Mouse (Mus musculus) cerebellum, postnatal 10 days (tissue): ENCODE measurements around the gene Map3k7.
"Not testable (repeated sequence)": the region's sequence is repeated elsewhere in the genome, so short reads cannot be mapped to it uniquely, and the experiment has no call there.

Experiments
- DNase-seq, 2 experiments: peaks; one replicate each; pipeline ENCODE4 v3.0.0; 2021; ENCODE audit warnings: mixed read lengths in 2 of 2

Map3k7 gene

GRCm38 (mm10) chr4:31993386-31993785, 29.5 kb downstream of the Map3k7 start:
- DNase-seq = no peak

DNA sequence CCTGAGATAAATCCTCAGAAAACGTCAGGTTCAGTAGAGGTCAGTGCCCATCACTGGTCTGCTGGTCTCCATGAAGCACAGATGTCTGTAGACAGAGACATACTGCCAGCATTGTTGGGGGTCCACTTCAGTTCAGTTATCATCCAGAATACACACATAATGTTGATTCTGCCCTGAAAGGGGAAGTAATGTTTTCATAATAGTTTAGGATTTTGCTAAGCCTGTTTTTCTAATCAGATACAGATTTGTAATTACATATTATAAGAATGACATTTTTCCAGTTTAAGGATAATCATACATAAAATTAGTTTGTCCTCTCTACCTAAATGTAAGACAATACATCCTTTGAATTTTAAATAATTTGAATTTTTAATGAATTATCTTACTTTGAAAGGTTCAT, 30.0 kb downstream of the Map3k7 start:
- peak; percentile 8 to 12 for DNase-seq

DNA sequence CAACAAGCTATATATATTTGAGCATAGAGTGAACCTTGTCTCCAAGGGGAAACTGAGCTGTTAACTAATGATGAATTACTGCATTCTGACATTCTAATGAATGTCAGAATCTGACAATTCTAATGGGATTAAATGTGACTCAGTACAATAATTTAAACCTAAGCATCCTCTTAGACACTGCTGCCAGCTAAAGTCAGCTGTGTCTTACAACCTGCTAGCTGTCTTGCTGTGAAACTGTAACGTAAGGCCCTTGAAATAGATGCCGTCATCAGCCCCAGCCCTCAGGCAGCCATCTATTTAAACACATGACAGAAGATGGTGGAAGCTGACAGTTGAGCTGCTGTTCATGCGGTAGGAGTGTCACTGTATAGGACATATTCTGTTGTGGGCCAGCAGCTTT, 37.6 kb downstream of the Map3k7 start:
- no peak for DNase-seq

- DNase-seq = no peak
These were observed 41.1 kb downstream of the Map3k7 start for GRCm38 (mm10) chr4:32004773-32005591.

DNA sequence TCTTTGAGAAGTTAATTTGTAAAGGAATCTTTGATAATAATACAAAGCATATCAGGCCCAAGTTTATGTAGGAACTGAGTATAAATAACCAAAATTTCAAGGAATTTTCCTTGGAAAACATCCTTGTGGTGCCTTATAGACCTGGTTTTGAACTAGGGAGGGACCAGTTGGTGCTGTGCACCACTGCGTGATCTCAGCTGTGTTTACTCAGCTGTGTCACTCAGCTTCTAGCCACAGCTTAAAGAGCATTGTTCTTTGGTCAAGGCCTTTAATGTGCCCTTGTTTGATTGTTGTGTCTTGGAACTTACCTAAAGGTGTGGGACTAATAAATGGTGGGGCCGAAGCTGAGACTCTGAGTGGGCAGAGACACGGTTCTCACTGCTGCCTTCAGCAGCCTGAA, 43.3 kb downstream of the Map3k7 start:
- no peak for DNase-seq

DNA sequence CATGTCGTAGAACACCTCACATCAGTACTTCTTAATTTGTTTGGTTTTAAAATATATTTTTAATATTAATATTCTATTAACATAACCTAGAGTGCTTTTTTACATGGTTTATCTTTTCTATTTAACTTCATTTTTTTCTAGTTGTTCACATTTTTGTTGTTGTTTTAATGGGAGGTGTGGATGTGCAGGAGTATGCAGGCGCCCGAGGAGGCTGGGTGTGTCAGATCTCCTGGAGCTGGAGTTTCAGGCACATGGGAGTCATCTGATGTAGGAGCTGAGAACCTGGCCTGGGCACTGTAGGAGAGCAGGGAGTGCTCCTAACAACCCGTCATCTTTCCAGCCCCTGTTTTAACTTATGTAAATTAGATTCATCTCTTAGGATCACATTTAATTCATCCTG, 44.2 kb downstream of the Map3k7 start:
- DNase-seq = no peak

DNA sequence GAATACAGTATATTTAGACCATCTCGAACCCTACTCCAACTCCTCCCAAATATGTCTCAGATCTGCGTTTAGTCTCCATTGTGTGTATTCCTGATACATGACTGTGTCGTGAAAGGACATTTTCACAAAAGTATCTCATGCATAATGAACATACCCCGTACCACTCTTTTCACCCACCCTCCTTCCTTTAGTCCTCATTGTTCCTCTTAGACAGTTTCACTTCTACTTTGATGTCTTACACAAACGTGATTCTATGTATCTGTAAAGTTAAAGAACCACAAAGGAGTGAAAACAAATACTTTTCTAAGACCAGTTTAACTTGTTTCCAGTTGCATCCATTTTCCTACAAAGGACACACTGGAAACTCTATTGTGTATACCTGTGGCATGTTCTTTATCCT, 46.9 kb downstream of the Map3k7 start:
- no peak for DNase-seq

- no peak for DNase-seq
These were observed 47.5 kb downstream of the Map3k7 start for GRCm38 (mm10) chr4:32011218-32011973.

DNA sequence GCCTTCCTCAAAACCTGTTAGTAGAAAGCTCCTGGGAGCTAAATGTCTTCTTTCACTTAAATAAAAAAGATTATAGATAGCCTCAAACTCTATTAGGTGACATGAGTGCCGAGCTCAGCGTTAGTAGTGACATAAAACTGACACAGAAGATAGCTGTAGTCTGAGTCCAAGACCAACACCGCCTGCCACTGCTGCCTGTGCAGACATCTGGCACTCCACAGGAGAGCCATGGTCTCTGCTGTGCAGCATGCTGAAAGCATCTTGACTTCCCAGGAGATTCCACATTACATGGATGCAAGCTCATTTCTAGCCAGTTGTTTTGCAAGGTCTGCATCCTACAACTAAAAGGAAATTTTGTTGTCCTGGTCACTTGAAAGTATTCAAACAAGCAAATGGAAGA, 57.2 kb downstream of the Map3k7 start:
- DNase-seq = peak; percentile 39 to 51

DNA sequence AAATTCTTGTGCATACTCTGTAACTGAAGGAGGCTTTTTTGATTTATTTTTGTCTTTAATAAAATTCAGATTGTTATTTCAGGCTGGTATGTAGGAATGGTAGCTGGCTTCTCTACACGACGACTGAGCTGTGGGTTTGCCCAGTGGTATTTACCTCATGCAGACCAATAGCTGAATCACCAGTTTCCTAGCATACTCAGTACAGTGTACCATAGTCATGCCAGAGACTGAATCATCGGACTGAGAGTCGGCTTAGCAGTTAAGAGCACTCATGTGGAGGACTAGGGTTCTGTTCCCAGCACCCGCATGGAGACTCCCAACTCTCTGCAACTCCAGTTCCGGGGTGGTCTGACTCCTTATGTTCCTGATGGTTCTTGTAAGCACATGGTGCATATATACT, 58.4 kb downstream of the Map3k7 start:
- no peak for DNase-seq

DNA sequence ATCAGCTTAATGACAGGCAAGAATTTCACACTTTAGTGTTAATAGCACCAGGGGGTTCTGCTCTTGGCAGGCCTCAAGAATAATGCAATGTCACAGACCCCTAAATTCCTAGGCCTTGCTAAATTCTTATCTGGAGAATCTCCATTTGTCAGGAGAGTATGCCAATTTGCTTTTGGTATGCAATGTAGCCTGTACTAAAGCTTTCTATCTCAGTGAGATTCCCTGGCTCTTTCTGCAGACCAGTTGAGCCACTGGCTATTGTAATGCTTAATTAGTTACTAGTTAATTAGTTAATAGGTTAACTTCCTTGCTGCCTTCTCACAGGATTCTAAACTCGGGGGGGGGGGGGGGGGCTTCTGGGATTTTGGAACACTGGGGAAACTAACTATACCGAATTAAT, 60.3 kb downstream of the Map3k7 start:
- DNase-seq = not testable (repeated sequence)

- no peak for DNase-seq
These were observed 61.2 kb downstream of the Map3k7 start for GRCm38 (mm10) chr4:32025105-32025504.

GRCm38 (mm10) chr4:32027094-32027493, 63.2 kb downstream of the Map3k7 start:
- no peak for DNase-seq

DNA sequence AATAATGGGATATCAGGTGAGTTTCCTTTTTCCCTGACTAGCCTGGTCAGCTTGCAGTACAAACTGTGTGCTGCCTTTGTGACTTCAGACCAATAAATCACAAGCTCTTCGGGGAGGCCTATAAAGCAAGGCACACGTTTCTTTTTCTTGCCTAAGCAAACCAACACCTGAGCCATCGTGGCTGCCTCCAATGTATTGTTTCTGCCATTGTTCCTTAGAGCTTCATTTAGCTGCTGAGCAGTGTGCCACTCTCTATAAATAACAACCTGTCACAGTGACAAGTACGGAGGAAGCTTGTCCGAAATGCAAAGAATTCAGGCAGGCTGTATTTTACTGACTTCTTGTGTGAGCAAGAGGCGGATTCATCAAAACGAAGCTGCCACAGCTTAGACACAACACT, 73.4 kb downstream of the Map3k7 start:
- DNase-seq = no peak

- DNase-seq = peak; percentile 81 to 84
These were observed 78.0 kb downstream of the Map3k7 start for GRCm38 (mm10) chr4:32041741-32042452.

DNA sequence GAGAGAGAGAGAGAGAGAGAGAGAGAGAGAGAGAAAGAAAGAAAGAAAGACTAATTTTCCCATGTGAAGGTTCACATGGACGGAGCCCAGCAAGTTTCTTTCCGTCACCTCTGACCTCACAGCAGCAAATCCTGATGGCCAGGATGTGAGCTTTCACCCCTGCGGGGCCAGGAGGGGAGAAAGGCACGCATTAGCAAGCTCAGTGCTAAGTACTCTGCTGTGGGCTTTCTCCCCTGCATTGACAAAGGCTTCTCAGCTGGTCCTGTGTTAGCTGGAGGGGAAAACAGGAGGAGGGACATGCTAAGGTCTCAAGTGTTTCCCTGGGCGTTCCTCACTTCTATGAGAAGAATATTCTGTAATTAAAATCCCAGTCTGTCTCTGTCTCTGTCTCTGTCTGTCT, 81.3 kb downstream of the Map3k7 start:
- DNase-seq = no peak

GRCm38 (mm10) chr4:32049824-32050223, 85.9 kb downstream of the Map3k7 start:
- no peak for DNase-seq

GRCm38 (mm10) chr4:32053171-32053570, 89.3 kb downstream of the Map3k7 start:
- no peak for DNase-seq

DNA sequence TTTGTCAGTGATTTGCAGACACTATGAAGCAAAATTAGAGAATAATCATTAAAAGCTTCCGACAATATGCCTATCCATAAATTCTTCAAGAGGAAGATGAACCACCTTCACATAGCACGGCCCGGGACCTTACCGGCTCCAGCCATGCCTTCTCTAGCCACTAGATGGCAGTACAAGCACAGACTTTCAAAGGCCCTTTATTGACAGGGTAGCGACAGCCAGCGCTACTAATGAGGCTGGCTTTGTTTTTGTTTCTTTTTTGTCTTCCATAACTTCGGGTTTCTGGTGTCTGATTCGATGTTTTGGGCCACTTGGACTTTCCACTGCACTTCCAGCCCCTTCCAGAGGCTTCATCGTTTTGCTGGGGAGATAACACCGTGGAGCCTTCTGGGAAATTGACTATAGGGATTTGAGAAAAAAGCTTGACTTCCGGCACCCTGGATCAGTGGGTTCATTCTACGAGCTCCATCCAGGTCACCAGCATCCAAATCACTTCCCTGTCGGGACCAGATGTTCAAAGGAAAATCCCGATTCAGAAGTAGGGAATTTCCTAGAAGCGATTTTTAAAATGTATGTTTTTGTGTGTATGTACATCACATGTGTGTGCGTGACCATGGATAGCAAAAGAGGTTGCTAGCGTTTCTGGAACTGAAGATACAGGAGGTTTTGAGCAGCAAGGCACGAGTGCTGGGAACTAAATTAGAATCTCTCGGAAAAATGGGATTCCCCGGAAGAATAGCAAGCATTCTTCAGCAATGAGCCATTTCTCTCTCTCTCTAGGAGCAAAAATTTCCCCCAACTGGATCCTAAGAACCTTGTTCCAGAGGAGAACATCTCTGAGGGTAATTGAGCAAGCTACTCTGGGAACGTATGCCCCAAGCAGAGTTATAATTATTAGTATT, 91.5 kb downstream of the Map3k7 start:
- DNase-seq = peak; percentile 91 to 93

DNA sequence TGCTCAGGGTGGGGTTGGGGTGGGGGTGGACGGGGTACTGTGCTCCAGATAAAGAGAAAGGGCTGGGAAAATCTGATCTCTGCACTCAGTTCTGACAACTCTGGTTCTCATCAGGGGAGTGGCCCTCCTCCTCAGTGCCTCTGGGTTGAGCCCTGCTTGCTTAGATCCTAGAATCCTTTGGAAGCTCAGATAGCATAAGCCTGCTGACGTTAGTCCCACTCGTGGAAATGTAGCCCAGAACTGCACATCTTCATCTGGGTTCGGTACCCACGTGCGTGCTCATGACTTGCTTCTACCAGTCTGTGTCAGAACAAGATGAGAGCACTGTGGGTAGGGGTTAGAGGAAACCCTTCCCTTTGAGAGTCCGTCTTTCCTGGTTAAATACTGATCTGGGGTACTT, 92.5 kb downstream of the Map3k7 start:
- no peak for DNase-seq

DNA sequence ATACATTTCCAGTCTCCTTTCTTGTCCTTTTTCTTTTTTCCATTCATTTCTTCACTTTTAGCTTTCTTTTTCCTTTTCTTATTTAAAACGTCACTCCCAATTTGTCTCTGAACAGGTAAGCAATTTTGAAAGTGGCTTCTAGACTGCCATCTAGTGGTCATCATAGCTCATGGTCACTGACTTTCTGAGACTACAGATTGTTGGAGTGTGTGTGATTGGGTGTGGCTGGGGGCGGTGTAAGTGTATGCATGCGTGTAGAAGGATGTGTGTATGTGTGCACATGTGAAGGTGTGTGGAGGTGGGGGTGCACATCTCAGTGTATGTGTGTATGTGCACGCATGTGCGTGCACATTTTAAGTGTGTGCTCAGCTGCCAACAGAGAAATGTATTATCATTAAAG, 93.2 kb downstream of the Map3k7 start:
- peak; percentile 39 to 73 for DNase-seq

- no peak for DNase-seq
These were observed 96.8 kb downstream of the Map3k7 start for GRCm38 (mm10) chr4:32060686-32061085.
